Mouse (Mus musculus) cortical plate, adult 2 months (tissue): Measurements from ENCODE around the gene Lipc. TPM values are rescaled to one million over a fixed set of nuclear protein-coding genes. Genes with fewer than 3 reads are reported as not detected.

Source experiments
- H3K27ac ChIP-seq: fragments of 200-500 bp; 2 replicates; pipeline ENCODE4 v1.5.1; 2012; ENCODE audit warnings: low read length, control low read depth, inconsistent platforms; ENCODE audit not compliant: insufficient read depth
- H3K4me1 ChIP-seq: fragments of 200-500 bp; 2 replicates; pipeline ENCODE4 v1.6.1; 2011; ENCODE audit warnings: low read length; ENCODE audit not compliant: control insufficient read depth, insufficient read depth
- H3K4me3 ChIP-seq: fragments of 200-500 bp; 2 replicates; pipeline ENCODE4 v1.5.1; 2011; ENCODE audit warnings: mild to moderate bottlenecking, low read length, control low read depth; ENCODE audit not compliant: insufficient read depth
- CTCF ChIP-seq: fragments of 200-500 bp; IDR thresholded peaks from 2 replicates; pipeline ENCODE4 v1.5.1; 2011; ENCODE audit warnings: mild to moderate bottlenecking, control low read depth, low read length; ENCODE audit not compliant: insufficient read depth; ENCODE audit errors: extremely low read depth
- POLR2A ChIP-seq: fragments of 200-500 bp; IDR thresholded peaks from 2 replicates; pipeline ENCODE4 v1.6.1; 2011; ENCODE audit warnings: mild to moderate bottlenecking, low read length, control low read depth; ENCODE audit not compliant: insufficient read depth; ENCODE audit errors: extremely low read depth
- polyA plus RNA-seq: library from polyadenylated mRNA; depleted of rRNA; stranded (reverse); fragments of >200 nt; gene quantifications from 2 replicates; pipeline ENCODE4 v1.2.3, GENCODE M21; 2012

The Lipc gene
- polyA plus RNA-seq, 1 experiment = 0.19 TPM

- Histone ChIP-seq H3K4me1 (0 out of 2 replicates have a peak, but pooled peaks cover 2% of the 10 kb centered on the region), H3K4me3 (no peak overlapping the region), H3K27ac (no peak overlapping the region)
- no peak for TF ChIP-seq CTCF
Observed at GRCm38 (mm10) chr9:70894201-70894600, 57.8 kb downstream of the Lipc start.

DNA sequence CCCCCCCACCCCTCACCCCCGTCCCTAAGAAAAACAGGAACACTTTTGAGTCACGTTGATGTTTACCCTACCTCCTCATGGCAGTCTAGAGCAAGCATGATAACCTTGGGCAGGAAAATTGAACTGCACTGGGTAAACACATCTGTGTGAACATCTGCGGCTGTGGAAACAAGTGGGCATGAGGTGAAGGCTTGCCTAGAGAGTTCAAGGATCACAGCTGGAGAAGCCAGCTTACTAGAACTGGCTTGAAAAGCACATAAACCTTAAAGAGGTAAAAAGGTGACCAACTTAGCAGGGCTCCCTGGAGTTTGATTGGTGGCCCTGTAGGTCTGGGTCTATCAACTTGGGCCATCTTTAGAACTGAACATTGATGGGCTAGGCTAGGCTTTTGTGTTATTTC lies 58.5 kb downstream of the Lipc start:
- Histone ChIP-seq H3K4me1 (0 out of 2 replicates have a peak, but pooled peaks cover 2% of the 10 kb centered on the region), H3K27ac (no peak overlapping the region), H3K4me3 (no peak overlapping the region)
- TF ChIP-seq POLR2A (no peak), CTCF (no peak)

DNA sequence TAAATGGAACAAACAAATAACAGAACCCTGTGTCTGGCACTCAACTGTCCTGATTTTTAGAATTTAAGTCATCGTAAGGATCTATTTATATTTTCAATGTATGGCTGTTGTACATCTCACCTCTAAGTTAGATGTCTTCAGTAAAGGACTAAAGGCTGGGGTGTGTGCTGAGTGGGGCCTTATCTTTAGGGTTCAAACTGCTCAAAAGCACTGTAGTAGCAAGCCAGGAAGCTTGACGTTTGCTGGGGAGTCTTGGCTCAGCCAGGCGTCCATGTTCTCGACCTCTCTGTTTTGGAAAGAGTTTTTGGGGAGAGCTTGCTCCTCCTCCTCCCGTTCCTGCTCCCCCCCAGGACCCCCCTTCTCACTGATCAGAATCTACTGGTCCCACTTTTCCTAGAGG lies 59.4 kb downstream of the Lipc start:
- Histone ChIP-seq H3K27ac (no peak overlapping the region), H3K4me1 (0 out of 2 replicates have a peak, but pooled peaks cover 2% of the 10 kb centered on the region), H3K4me3 (no peak overlapping the region)
- TF ChIP-seq CTCF = no peak
- no peak for TF ChIP-seq POLR2A

GRCm38 (mm10) chr9:70891431-70892133 lies 60.4 kb downstream of the Lipc start:
- Histone ChIP-seq H3K4me3 (no peak overlapping the region), H3K27ac (no peak overlapping the region), H3K4me1 (0 out of 2 replicates have a peak, but pooled peaks cover 2% of the 10 kb centered on the region)
- no peak for TF ChIP-seq CTCF
- TF ChIP-seq POLR2A = no peak

- H3K27ac ChIP-seq = no peak overlapping the region
- TF ChIP-seq CTCF (no peak), POLR2A (no peak)
- H3K4me1 ChIP-seq = 0 out of 2 replicates have a peak, but pooled peaks cover 2% of the 10 kb centered on the region
- no peak overlapping the region for H3K4me3 ChIP-seq
Observed at GRCm38 (mm10) chr9:70890736-70891135, 61.3 kb downstream of the Lipc start.

DNA sequence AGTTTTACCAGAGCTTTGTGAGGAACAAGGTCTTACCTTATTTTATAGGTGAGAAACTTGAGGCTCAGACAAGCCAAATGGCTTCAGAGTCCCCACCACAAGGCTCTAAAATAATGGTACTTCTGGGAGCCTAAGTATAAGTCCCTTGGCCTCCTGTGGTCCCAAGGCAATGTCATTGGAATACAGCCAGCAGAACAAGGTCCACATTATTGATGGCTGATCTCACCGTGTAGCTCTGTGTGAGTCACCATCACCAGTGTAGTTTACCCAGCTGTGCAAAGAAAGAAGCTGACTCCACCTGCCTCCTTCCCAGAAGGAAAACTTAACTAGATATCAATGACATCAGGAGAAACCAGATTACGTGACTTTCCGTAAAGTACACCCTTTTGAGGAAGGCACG lies 63.1 kb downstream of the Lipc start:
- 0 out of 2 replicates have a peak, but pooled peaks cover 2% of the 10 kb centered on the region for H3K4me1 ChIP-seq
- no peak overlapping the region for H3K27ac ChIP-seq
- no peak overlapping the region for H3K4me3 ChIP-seq
- TF ChIP-seq POLR2A = no peak

DNA sequence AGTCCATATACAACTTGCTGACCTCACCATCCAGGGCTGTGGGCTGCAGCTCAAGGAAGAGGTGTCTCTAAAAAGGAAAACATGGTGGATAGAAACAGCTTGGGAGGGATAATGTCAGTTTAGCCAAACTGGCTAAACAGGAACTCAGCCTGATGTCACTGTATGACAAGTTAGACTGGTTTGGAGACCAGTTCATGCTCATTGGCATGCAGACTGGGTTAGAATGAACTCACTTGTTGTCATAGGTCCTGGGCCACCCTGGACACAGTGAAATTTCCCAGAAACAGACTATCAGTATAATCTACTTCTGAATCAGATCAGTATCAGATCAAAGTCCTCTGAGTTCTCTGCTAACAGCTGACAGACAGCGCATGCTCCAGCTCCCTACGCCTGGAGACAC lies 63.5 kb downstream of the Lipc start:
- no peak overlapping the region for H3K4me3 ChIP-seq
- TF ChIP-seq CTCF = no peak
- no peak for TF ChIP-seq POLR2A
- H3K4me1 ChIP-seq = 0 out of 2 replicates have a peak, but pooled peaks cover 2% of the 10 kb centered on the region
- no peak overlapping the region for H3K27ac ChIP-seq

- Histone ChIP-seq H3K4me1 (peaks cover 3% of the 10 kb centered on the region; the same call in 1 of the 2 replicates), H3K4me3 (no peak overlapping the region), H3K27ac (no peak overlapping the region)
- TF ChIP-seq CTCF (no peak), POLR2A (no peak)
Observed at GRCm38 (mm10) chr9:70881982-70882381, 70.0 kb downstream of the Lipc start.

- Histone ChIP-seq H3K4me1 (peaks cover 8% of the 10 kb centered on the region), H3K4me3 (no peak overlapping the region), H3K27ac (no peak overlapping the region)
- TF ChIP-seq CTCF = no peak
- TF ChIP-seq POLR2A = no peak
Observed at GRCm38 (mm10) chr9:70878823-70879222, 73.2 kb downstream of the Lipc start.

DNA sequence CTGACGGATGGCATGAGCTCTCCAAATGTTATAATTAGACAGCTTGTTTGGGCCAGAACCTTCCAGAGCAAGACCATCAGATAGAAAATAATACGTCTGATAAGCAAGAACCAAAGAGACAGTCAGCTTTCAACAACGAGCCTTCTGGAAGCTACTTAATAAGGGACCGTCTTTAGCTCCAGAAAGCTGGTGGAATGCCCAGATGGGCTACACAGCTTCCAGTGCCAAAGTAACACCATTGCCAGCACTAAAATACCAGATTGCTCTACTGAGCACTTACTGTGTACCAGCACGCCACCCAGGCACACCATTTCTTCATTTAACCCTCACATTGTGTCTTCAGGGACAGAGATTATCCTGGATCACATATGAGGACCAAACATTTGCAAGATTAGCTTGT lies 73.9 kb downstream of the Lipc start:
- no peak overlapping the region for H3K27ac ChIP-seq
- H3K4me3 ChIP-seq = no peak overlapping the region
- TF ChIP-seq CTCF (no peak), POLR2A (no peak)
- peaks cover 8% of the 10 kb centered on the region for H3K4me1 ChIP-seq

DNA sequence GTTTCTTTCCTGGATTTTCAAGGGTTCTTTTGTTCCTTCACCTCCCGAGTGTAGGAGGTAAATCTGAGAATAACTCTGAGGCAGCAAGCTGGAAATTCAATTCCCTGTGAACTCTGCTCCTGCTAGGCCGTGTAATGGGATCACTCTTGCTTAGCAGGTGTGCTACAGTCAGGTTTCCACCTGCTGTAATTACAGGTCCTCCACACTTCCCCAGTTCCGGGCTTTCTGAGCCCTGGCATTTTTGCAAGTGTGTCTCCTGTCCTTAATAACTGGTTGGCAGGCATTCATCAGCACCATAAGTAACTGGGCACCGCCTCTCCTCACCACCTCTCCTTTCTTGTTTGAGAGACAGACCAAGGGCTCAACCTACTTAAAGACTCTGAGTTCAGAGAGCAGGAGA lies 76.5 kb downstream of the Lipc start:
- H3K27ac ChIP-seq = no peak overlapping the region
- peaks cover 8% of the 10 kb centered on the region for H3K4me1 ChIP-seq
- H3K4me3 ChIP-seq = no peak overlapping the region
- TF ChIP-seq POLR2A (no peak), CTCF (no peak)
